Mouse (Mus musculus): Measurements from ENCODE around the gene Arpp19.

Gene Arpp19

DNA sequence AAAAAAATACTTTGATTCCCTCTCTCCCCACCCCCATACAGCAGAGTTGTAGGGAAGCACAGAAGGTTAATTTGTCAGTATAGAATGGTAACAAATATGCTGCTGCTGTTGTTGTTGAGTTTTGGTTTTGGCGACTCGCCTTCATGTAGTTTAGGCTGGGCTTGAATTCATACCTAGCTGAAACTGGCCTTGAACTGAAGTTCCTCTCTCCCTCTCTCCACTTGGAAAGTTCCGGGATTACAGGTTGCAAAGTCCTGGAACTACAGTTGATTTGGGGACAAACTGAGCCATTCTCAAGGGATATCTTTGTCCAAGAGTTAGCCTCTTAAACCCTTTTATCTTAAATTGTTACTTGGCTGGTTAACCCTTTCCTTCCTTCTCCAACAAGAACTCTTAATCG is 1.5 kb upstream of the Arpp19 start:
- in situ Hi-C loops (cut with MboI, MseI), result no loop called here

DNA sequence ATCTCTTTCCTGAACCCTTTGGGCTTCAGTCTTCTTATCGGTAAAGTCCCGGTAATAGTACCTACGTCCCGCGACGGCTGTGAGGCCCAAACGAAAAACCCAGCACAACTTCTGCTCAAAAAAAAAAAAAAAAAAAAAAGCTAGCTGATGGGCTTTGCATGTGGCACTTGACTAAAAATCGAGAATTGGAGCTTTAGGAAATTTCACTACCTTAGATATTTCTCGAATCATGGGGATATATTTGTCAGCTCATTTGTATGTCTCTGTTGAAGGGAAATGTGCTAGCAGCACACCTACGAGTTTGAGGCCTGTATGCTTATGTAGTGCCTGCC is 909 bp downstream of the Arpp19 start:
- in situ Hi-C loops (cut with MboI, MseI), result no loop called here

DNA sequence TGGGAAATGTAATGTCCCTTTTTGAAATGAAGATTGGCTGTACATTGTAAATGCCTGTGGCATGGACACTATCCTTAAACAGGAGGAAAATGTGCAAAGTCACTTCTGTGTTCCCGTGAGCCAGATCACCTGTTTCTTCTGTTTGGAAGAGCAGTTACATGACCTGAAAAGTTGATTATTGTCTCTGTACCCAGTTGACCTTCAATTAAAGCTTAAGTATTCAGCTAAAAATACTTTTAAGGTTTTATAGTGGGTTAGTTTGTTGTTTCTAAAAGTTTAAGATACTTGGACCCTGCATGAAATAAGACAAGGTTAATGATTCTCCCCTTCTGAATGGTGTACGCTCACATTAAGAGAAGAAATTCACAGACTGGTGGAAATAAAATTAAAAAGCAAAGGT is 3.2 kb downstream of the Arpp19 start:
- in situ Hi-C loops (cut with MboI, MseI), result no loop called here

- in situ Hi-C loops (cut with MboI, MseI), result no loop called here
Measured at GRCm38 (mm10) chr9:75041840-75042525, 4.6 kb downstream of the Arpp19 start.

DNA sequence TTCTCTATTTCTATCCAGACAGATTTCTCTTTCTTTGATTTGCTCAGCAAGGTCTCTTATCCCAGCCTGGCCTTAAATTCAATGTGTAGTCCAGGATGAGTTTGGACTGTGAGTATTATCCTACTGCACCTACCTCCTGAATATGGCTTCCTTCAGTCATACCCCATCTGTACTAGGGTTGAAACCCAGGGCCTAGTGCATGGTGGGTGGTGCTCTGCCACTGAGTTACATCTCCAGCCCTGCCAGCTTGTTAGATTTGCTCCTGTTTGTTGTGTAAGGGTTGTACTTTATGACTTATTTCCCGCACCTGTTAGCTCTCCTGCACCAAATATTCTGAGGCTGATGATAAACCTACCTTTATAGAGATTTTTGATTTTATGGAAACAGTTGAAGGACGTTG is 5.8 kb downstream of the Arpp19 start:
- in situ Hi-C loops (cut with MboI, MseI), result no loop called here

- in situ Hi-C loops (cut with MboI, MseI), result no loop called here
Measured at GRCm38 (mm10) chr9:75047079-75047478, 9.7 kb downstream of the Arpp19 start.

DNA sequence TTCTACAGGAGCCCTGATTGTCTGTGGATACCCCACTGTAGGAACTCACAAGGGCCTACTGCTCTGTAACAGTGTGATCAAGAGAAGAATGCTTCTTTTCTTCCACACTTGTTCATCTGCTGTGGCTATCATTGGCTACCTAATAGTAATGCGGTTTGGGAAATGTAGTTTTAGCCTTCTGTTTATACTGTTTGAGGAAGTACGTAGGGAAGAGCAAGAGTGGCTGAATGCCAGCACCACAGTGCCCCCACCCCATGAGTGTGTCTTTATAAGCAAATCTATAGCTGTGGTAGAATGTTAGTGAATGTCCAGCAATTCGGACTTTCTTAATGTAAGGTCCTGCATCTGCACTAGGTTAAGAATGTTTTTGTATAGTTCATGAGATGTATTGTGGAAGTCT is 11.7 kb downstream of the Arpp19 start:
- in situ Hi-C loops (cut with MboI, MseI), result no loop called here

GRCm38 (mm10) chr9:75050003-75050402 is 12.6 kb downstream of the Arpp19 start:
- in situ Hi-C loops (cut with MboI, MseI), result loop anchor here (25.0 kb wide), 1 partner anchor 237 kb away; no protein-coding TSS in a partner anchor

- in situ Hi-C loops (cut with MboI, MseI), result loop anchor here (25.0 kb wide), 1 partner anchor 235 kb away; no protein-coding TSS in a partner anchor
Measured at GRCm38 (mm10) chr9:75051841-75052240, 14.4 kb downstream of the Arpp19 start.

- in situ Hi-C loops (cut with MboI, MseI), result loop anchor here (25.0 kb wide), 1 partner anchor 232 kb away; no protein-coding TSS in a partner anchor
Measured at GRCm38 (mm10) chr9:75055046-75055445, 17.6 kb downstream of the Arpp19 start.

DNA sequence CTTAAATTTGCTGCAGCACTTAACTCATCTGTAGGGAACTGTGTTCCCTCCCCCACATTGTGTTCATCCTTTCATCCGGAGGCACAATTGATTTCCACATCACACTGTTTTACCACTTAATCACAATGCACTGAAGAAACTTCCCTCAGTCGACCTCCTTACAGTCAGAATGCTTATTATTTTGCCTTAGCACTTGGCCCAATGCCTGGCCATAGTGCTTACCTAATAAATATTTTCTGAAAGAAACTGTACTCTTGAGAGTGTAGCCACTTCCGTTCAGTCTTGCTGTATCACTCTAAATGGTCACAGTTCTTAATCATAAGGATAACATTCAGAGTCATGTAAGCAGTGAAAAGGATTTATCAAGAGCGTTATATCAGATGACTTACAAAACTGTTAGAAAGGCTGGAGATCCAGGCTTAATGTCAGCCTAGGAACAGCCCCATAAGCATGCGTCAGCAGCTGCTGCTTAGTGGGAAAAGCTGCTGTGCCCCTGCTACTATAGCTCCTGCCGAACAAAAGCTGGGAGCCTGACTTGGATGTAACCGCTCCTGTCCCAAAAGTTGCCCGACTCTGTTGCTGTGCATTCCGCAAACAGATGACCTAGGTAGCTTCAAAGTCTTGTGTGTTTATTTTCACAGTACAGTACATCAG is 27.4 kb downstream of the Arpp19 start:
- in situ Hi-C loops (cut with MboI, MseI), result loop anchor here (25.0 kb wide), 1 partner anchor 222 kb away; no protein-coding TSS in a partner anchor

DNA sequence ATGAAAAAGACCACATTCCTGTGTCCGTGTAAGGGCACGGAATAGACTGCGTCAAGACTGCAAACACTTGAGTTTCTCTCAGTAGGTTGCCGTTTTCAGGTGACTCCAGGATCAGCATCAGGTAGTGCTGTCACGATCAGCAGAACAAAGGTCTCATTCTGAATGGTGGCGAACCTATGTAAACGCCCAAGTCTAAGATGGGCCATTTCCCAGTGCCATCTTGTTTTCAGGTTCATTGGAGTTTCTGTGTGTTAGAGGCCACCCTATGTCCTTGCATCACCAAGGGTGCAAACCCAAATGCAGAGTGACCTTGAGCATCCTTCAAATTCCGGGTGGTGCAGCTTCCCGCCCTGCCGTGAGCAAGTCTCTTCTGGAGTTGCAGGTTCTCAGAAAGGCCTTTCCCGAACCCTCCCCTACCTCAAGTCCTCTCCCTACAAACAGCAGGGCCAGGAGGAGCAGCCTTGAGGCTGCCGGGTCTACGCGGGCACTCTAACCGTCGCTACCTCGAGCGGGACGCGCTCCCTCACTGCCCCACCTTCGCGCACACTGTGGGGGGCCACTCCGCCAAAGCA is 33.1 kb downstream of the Arpp19 start, which contains the start of gene Myo5a:
Myo5a (plus strand) TSS at position 559 of the 572 bp plus-strand sequence.
- in situ Hi-C loops (cut with MboI, MseI), result loop anchor here (25.0 kb wide), 1 partner anchor 217 kb away; no protein-coding TSS in a partner anchor

DNA sequence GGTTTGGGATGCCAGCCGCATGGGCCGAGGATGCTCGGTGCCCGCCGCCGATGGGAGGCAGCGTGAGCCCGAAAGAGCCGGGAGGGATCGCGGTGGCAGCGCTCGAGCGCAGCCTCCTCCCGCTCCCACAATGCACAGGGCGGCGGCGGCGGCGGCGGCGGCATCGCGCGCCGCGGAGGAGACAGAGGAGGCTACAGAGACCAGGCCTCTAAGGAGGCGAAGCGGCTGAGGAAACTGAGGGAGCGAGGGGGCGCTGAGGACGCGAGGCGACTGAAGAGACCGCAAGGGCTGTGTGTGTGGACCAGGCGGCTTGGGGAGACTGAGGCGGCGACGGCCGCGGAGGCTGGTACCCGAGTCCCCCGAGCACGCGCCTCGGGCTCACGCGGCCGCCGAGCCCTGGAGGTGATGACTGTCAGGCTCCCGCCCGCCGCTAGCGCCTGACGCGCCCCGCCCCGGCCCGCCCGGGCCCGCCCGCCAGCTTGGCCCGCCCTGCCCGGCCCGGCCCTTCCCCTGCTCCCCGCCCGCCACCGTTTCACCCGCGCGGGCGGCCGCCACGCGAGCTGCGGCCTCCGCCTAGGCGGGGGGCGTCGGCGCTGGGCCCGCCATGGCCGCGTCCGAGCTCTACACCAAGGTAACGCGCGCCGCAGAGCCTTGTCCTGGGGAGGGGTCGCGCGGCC is 33.8 kb downstream of the Arpp19 start:
- in situ Hi-C loops (cut with MboI, MseI), result loop anchor here (25.0 kb wide), 1 partner anchor 216 kb away; no protein-coding TSS in a partner anchor

GRCm38 (mm10) chr9:75071706-75072192 is 34.3 kb downstream of the Arpp19 start:
- in situ Hi-C loops (cut with MboI, MseI), result loop anchor here (25.0 kb wide), 1 partner anchor 216 kb away; no protein-coding TSS in a partner anchor

GRCm38 (mm10) chr9:75072361-75072760 is 34.9 kb downstream of the Arpp19 start:
- in situ Hi-C loops (cut with MboI, MseI), result loop anchor here (25.0 kb wide), 1 partner anchor 215 kb away; no protein-coding TSS in a partner anchor

- in situ Hi-C loops (cut with MboI, MseI), result no loop called here
Measured at GRCm38 (mm10) chr9:75077191-75077590, 39.8 kb downstream of the Arpp19 start.

- in situ Hi-C loops (cut with MboI, MseI), result no loop called here
Measured at GRCm38 (mm10) chr9:75085242-75085824, 47.9 kb downstream of the Arpp19 start.

DNA sequence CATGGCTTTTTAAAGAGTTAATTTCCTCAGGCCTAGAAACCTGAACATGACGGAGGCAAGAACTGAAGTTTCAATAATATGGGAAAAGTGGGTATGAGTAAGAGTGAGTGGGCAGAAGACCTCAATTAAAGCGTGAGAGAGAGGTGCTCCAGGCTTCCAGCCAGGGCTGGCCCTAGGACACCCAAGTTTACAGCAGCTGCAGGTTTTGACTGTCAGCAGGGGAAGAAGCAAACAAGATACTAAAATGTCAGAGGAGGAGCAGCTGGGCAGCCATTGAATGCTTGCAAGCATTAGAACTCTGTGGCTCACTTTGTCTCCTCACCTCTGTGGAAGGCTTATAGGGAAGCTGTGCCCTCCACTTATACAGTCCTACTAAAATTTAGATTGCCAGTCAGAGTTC is 50.4 kb downstream of the Arpp19 start:
- in situ Hi-C loops (cut with MboI, MseI), result no loop called here

DNA sequence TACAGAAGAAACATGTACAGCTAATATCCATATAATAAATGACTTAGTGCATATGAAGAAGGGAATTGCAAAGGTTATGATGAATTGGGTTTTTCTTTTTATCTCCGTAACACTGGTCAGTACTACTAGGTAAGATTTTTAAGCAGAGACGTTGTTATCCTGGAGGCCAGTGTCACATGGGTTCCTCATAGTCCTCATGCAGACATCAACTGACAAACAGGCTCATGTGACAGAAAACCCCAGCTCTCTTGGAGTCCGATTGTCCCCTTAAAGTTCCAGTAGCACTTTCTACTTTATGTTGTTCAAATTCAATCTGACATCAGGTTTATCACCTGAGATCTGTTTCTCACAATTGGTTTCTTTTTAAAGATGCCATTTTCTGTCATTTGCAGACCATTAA is 51.9 kb downstream of the Arpp19 start:
- in situ Hi-C loops (cut with MboI, MseI), result no loop called here

DNA sequence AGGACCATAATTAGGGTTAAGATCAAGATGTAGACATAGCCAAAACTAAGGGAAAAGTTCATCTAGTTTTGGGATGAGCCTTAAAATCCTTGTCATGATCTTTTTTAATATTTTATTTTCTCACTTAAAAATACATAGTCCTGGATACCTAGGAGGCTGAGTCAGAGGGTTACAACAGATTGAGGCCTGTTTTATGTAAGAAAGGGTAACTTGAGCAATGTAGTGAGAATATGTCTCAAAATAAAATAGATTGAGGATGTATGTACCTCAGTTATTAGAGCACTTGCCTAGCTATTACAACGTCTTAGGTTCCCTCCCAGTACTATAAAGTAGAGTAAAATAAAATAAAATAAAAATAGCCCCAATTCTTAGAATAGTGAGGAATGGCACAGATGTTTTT is 54.7 kb downstream of the Arpp19 start:
- in situ Hi-C loops (cut with MboI, MseI), result loop anchor here (5.0 kb wide), 1 partner anchor 75 kb away; no protein-coding TSS in a partner anchor

DNA sequence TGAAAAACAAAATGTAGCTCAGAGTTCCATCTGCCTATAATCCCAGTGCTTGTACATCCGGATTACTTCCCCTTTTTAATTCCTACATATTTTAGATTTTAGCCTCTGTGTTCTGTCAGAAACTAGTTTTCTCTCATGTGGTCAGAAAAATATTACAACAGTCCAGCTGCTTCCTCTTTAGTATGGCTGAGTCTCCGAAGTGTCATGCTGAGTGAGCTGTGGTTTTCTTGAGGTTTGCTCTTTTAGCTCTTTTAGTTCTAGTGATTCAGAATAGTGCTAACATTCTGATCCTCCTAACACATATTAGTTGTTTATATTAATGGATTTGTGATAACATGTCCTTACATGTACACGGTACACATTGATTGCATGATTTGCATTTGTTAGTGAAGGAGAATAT is 57.3 kb downstream of the Arpp19 start:
- in situ Hi-C loops (cut with MboI, MseI), result loop anchor here (5.0 kb wide), 1 partner anchor 73 kb away; no protein-coding TSS in a partner anchor

Measured in regulatory T cell (primary cell).